In the genomic region with DNA sequence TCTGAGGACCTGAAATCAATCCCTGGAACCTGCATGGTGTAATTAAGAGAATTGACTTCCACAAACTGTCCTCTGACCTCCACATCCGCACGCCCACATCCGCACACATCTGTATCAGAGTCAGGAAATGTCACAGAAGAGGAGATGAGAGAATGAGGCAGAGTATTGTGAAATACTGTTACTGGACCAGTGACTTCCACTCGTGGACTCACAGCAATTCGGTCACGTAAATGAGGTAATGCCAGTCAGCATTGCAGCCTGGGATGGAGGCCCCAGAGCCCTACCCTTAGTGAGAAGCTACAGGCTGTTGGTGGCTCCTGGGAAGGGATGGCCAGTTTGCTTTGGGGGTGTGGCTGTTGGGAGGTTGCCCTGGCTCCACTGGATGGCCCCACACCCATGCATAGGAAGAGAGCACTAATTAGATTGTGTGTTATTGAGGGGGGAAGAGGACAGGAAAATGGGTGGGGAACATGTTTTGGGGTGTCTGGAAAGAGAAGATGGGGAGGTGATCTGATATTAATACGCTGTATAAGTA, we compare ENCODE assay signal across 10 mouse cellular contexts. TPM values are rescaled to one million over a fixed set of nuclear protein-coding genes. Genes with fewer than 3 reads are reported as not detected.
DNase-seq lines count a peak whose midpoint lies in the region; ATAC-seq lines count a peak whose summit lies in the region.
"Had no signal": no experiment of that assay in that cellular context is flagged by ENCODE, and none has a peak within 500 bp of the region (broad histone marks: within the 10 kb centered on the region; RNA-seq: fewer than 3 reads in every experiment).

No protein-coding gene starts in this region.

- H3K4me1 ChIP-seq in hindbrain, embryonic 10.5 days (replicated peaks), result peaks cover 57% of the 10 kb centered on the region
- peaks cover 25% of the 10 kb centered on the region for H3K4me1 ChIP-seq in hindbrain, embryonic 14.5 days (replicated peaks; ENCODE audit: control insufficient read depth, insufficient read depth, low read length)
- H3K4me1 ChIP-seq in liver, embryonic 12.5 days, result peaks cover 59% of the 10 kb centered on the region
- H3K4me1 ChIP-seq in stomach, embryonic 16.5 days (ENCODE audit: control insufficient read depth, insufficient read depth, low read length), result peaks cover 26% of the 10 kb centered on the region
- peaks cover 30% of the 10 kb centered on the region for H3K4me1 ChIP-seq in forebrain, embryonic 15.5 days

- ATAC-seq in hindbrain, embryonic 14.5 days (ENCODE audit: low FRiP score), result no peak
- ATAC-seq in liver, embryonic 12.5 days, result no peak
- no peak for ATAC-seq in stomach, embryonic 16.5 days (ENCODE audit: insufficient read depth, low FRiP score)
- ATAC-seq in forebrain, embryonic 15.5 days (replicated peaks), result no peak

- WGBS in hindbrain, embryonic 10.5 days, result 92% methylated on average over 7 of the region's 7 CpGs
- WGBS in hindbrain, embryonic 14.5 days, result 89% methylated on average over 7 of the region's 7 CpGs
- 59% methylated on average over 7 of the region's 7 CpGs for WGBS in liver, embryonic 12.5 days (ENCODE audit: insufficient replicate concordance)
- 63% methylated on average over 7 of the region's 7 CpGs for WGBS in stomach, embryonic 16.5 days
- 91% methylated on average over 7 of the region's 7 CpGs for WGBS in forebrain, embryonic 15.5 days

- peak overlapping the region; percentile 8; the same call in 1 of the 2 replicates for H3K27ac ChIP-seq in hindbrain, embryonic 10.5 days
- no peak overlapping the region for H3K27ac ChIP-seq in hindbrain, embryonic 14.5 days
- H3K27ac ChIP-seq in liver, embryonic 12.5 days, result peak overlapping the region; percentile 46; the same call in 1 of the 2 replicates
- peak overlapping the region; percentile 89 for H3K27ac ChIP-seq in stomach, embryonic 16.5 days (ENCODE audit: low read length)
- no peak overlapping the region for H3K27ac ChIP-seq in forebrain, embryonic 15.5 days (replicated peaks)
- H3K27ac ChIP-seq: kidney, embryonic 15.5 days; limb, embryonic 13.5 days had no signal

- H3K36me3 ChIP-seq in hindbrain, embryonic 10.5 days, result no peaks in the 10 kb centered on the region
- H3K36me3 ChIP-seq in hindbrain, embryonic 14.5 days (replicated peaks; ENCODE audit: control insufficient read depth, insufficient read depth), result no peaks in the 10 kb centered on the region
- H3K36me3 ChIP-seq in liver, embryonic 12.5 days, result no peaks in the 10 kb centered on the region
- H3K36me3 ChIP-seq in stomach, embryonic 16.5 days (ENCODE audit: control insufficient read depth, insufficient read depth, low read length), result no peaks in the 10 kb centered on the region
- no peaks in the 10 kb centered on the region for H3K36me3 ChIP-seq in forebrain, embryonic 15.5 days
- H3K36me3 ChIP-seq: kidney, embryonic 15.5 days; limb, embryonic 13.5 days had no signal

- no peaks in the 10 kb centered on the region for H3K27me3 ChIP-seq in hindbrain, embryonic 10.5 days (ENCODE audit: insufficient read depth, poor library complexity, severe bottlenecking)
- H3K27me3 ChIP-seq in hindbrain, embryonic 14.5 days (ENCODE audit: control insufficient read depth, insufficient read depth, low read length), result no peaks in the 10 kb centered on the region
- peaks cover 71% of the 10 kb centered on the region for H3K27me3 ChIP-seq in liver, embryonic 12.5 days (replicated peaks)
- H3K27me3 ChIP-seq in stomach, embryonic 16.5 days (ENCODE audit: control insufficient read depth, insufficient read depth, low read length), result no peaks in the 10 kb centered on the region
- H3K27me3 ChIP-seq in forebrain, embryonic 15.5 days, result no peaks in the 10 kb centered on the region
- H3K27me3 ChIP-seq: kidney, embryonic 15.5 days; limb, embryonic 13.5 days had no signal

- H3K4me3 ChIP-seq in hindbrain, embryonic 10.5 days, result no peak overlapping the region
- H3K4me3 ChIP-seq in hindbrain, embryonic 14.5 days (replicated peaks; ENCODE audit: low read length), result no peak overlapping the region
- no peak overlapping the region for H3K4me3 ChIP-seq in liver, embryonic 12.5 days
- H3K4me3 ChIP-seq in stomach, embryonic 16.5 days (replicated peaks; ENCODE audit: low read length), result no peak overlapping the region
- no peak overlapping the region for H3K4me3 ChIP-seq in forebrain, embryonic 15.5 days
- H3K4me3 ChIP-seq: kidney, embryonic 15.5 days had no signal

- DNase-seq in cerebellum, adult 11-12 months, result peak; percentile 65
- DNase-seq in cerebellum, postnatal 4 days (ENCODE audit: low spot score in 2 of 2), result no peak
- no peak for DNase-seq in hindbrain, embryonic 10.5 days (ENCODE audit: low spot score)
- no peak for DNase-seq in hindbrain, embryonic 14.5 days (ENCODE audit: low spot score)
- no peak for DNase-seq in kidney, postnatal 14 days

- H3K4me2 ChIP-seq in hindbrain, embryonic 14.5 days (replicated peaks), result no peak overlapping the region
- peak overlapping the region; percentile 16 for H3K4me2 ChIP-seq in liver, embryonic 12.5 days
- peak overlapping the region; percentile 81; the same call in 1 of the 2 replicates for H3K4me2 ChIP-seq in stomach, embryonic 16.5 days (ENCODE audit: low read depth, low read length)
- H3K4me2 ChIP-seq in forebrain, embryonic 15.5 days (replicated peaks), result no peak overlapping the region
- H3K4me2 ChIP-seq: kidney, embryonic 15.5 days had no signal

- H3K9ac ChIP-seq in hindbrain, embryonic 14.5 days, result no peak overlapping the region
- H3K9ac ChIP-seq in liver, embryonic 12.5 days, result no peak overlapping the region
- 0 out of 2 replicates have a peak overlapping the region, but pooled peaks have one; percentile 8 for H3K9ac ChIP-seq in stomach, embryonic 16.5 days (ENCODE audit: low read length)
- no peak overlapping the region; the same call in 1 of the 2 replicates for H3K9ac ChIP-seq in forebrain, embryonic 15.5 days (replicated peaks)
- H3K9ac ChIP-seq: kidney, embryonic 15.5 days; limb, embryonic 13.5 days had no signal

- H3K9me3 ChIP-seq in hindbrain, embryonic 10.5 days, result no peaks in the 10 kb centered on the region
- no peaks in the 10 kb centered on the region for H3K9me3 ChIP-seq in hindbrain, embryonic 14.5 days (ENCODE audit: control insufficient read depth, low read length)
- no peaks in the 10 kb centered on the region for H3K9me3 ChIP-seq in liver, embryonic 12.5 days (replicated peaks)
- no peaks in the 10 kb centered on the region for H3K9me3 ChIP-seq in stomach, embryonic 16.5 days (replicated peaks; ENCODE audit: control insufficient read depth, low read length)
- no peaks in the 10 kb centered on the region for H3K9me3 ChIP-seq in forebrain, embryonic 15.5 days
- H3K9me3 ChIP-seq: kidney, embryonic 15.5 days; limb, embryonic 13.5 days had no signal

RNA-seq across cellular contexts. Expression of a gene that starts 2.1 kb away (rescaled TPM):
- 29.6 and 35.2 TPM in 2 replicates for polyA plus RNA-seq in hindbrain, embryonic 10.5 days (2016; fragmentation: Nextera tagmentation; extraction: Ambion mirVana)
- 37.1 and 39.9 TPM in 2 replicates for polyA plus RNA-seq in hindbrain, embryonic 14.5 days (2014; fragmentation: Nextera tagmentation; extraction: Ambion mirVana)
- polyA plus RNA-seq in liver, embryonic 12.5 days (2016; fragmentation: Nextera tagmentation; extraction: Ambion mirVana), result 15.1 and 15.2 TPM in 2 replicates
- 81.9 and 86.7 TPM in 2 replicates for polyA plus RNA-seq in stomach, embryonic 16.5 days (2015; fragmentation: Nextera tagmentation; extraction: Ambion mirVana)
- 35.4 and 37.8 TPM in 2 replicates for polyA plus RNA-seq in forebrain, embryonic 15.5 days (2015; fragmentation: Nextera tagmentation; extraction: Ambion mirVana)

Comparison
In these comparisons a context has a peak if more than half of its experiments do, and no peak if none do; other contexts are left out.
1. H3K27ac ChIP-seq: peak in hindbrain, embryonic 10.5 days (single experiment), liver, embryonic 12.5 days (single experiment) and stomach, embryonic 16.5 days (single experiment); none in hindbrain, embryonic 14.5 days (single experiment) and forebrain, embryonic 15.5 days (single experiment).
2. H3K4me2 ChIP-seq: peak in liver, embryonic 12.5 days (single experiment) and stomach, embryonic 16.5 days (single experiment); none in hindbrain, embryonic 14.5 days (single experiment) and forebrain, embryonic 15.5 days (single experiment).